Mouse (Mus musculus): ENCODE results near the gene Smarcc2. TPM values are rescaled to one million over a fixed set of nuclear protein-coding genes. Genes with fewer than 3 reads are reported as not detected.

The Smarcc2 gene
- polyA plus RNA-seq, 1 experiment from 2014 or later: 57.5 TPM

- Histone ChIP-seq H3K27me3 (ENCODE audit: control insufficient read depth, insufficient read depth, low read length) (no peaks in the 10 kb centered on the region), H3K4me1 (ENCODE audit: control insufficient read depth, insufficient read depth, low read length) (peaks cover 55% of the 10 kb centered on the region), H3K4me3 (ENCODE audit: low read length) (peak within 1 kb of the TSS; percentile 75), H3K4me2 (ENCODE audit: low read depth, low read length) (peak within 1 kb of the TSS; percentile 78), H3K36me3 (ENCODE audit: control insufficient read depth, insufficient read depth) (peaks cover 26% of the 10 kb centered on the region), H3K27ac (ENCODE audit: low read length) (peak within 1 kb of the TSS; percentile 99), H3K9me3 (replicated peaks; ENCODE audit: control insufficient read depth, low read length) (no peaks in the 10 kb centered on the region), H3K9ac (ENCODE audit: low read length) (peak within 1 kb of the TSS; percentile 88)
- peak; percentile 86 for ATAC-seq (replicated peaks; ENCODE audit: extremely low read depth, insufficient read depth, low FRiP score)
- WGBS: under 1% methylated on average over 45 of the region's 45 CpGs
Measured at GRCm38 (mm10) chr10:128493695-128494666, 34.9 kb downstream of the Smarcc2 start, which contains the start of gene Myl6. Myl6 (minus strand) TSS chr10:128494145.

GRCm38 (mm10) chr10:128494667-128495245 lies 35.7 kb downstream of the Smarcc2 start:
- 39% methylated on average over 11 of the region's 11 CpGs for WGBS
- no peak for ATAC-seq (replicated peaks; ENCODE audit: extremely low read depth, insufficient read depth, low FRiP score)
- Histone ChIP-seq H3K27ac (ENCODE audit: low read length) (peak overlapping the region; percentile 99), H3K4me3 (ENCODE audit: low read length) (peak overlapping the region; percentile 75), H3K9ac (ENCODE audit: low read length) (peak overlapping the region; percentile 88), H3K27me3 (ENCODE audit: control insufficient read depth, insufficient read depth, low read length) (no peaks in the 10 kb centered on the region), H3K4me1 (ENCODE audit: control insufficient read depth, insufficient read depth, low read length) (peaks cover 52% of the 10 kb centered on the region), H3K36me3 (ENCODE audit: control insufficient read depth, insufficient read depth) (peaks cover 21% of the 10 kb centered on the region), H3K4me2 (ENCODE audit: low read depth, low read length) (peak overlapping the region; percentile 71), H3K9me3 (replicated peaks; ENCODE audit: control insufficient read depth, low read length) (no peaks in the 10 kb centered on the region)

- 69% methylated on average over 2 of the region's 2 CpGs for WGBS
- H3K9ac ChIP-seq (ENCODE audit: low read length): peak overlapping the region; percentile 88
- peaks cover 15% of the 10 kb centered on the region for H3K36me3 ChIP-seq (ENCODE audit: control insufficient read depth, insufficient read depth)
- H3K9me3 ChIP-seq (replicated peaks; ENCODE audit: control insufficient read depth, low read length): no peaks in the 10 kb centered on the region
- peaks cover 47% of the 10 kb centered on the region for H3K4me1 ChIP-seq (ENCODE audit: control insufficient read depth, insufficient read depth, low read length)
- peak overlapping the region; percentile 71 for H3K4me2 ChIP-seq (ENCODE audit: low read depth, low read length)
- peak overlapping the region; percentile 75 for H3K4me3 ChIP-seq (ENCODE audit: low read length)
- ATAC-seq (replicated peaks; ENCODE audit: extremely low read depth, insufficient read depth, low FRiP score): no peak
- peak overlapping the region; percentile 99 for H3K27ac ChIP-seq (ENCODE audit: low read length)
- no peaks in the 10 kb centered on the region for H3K27me3 ChIP-seq (ENCODE audit: control insufficient read depth, insufficient read depth, low read length)
Measured at GRCm38 (mm10) chr10:128495270-128495669, 36.2 kb downstream of the Smarcc2 start.

GRCm38 (mm10) chr10:128495903-128496302 lies 36.9 kb downstream of the Smarcc2 start:
- 71% methylated on average over 4 of the region's 4 CpGs for WGBS
- Histone ChIP-seq H3K4me2 (ENCODE audit: low read depth, low read length) (no peak overlapping the region), H3K4me3 (ENCODE audit: low read length) (no peak overlapping the region), H3K9me3 (replicated peaks; ENCODE audit: control insufficient read depth, low read length) (no peaks in the 10 kb centered on the region), H3K9ac (ENCODE audit: low read length) (peak overlapping the region; percentile 28; the same call in 1 of the 2 replicates), H3K4me1 (ENCODE audit: control insufficient read depth, insufficient read depth, low read length) (peaks cover 40% of the 10 kb centered on the region), H3K27ac (ENCODE audit: low read length) (peak overlapping the region; percentile 61), H3K36me3 (ENCODE audit: control insufficient read depth, insufficient read depth) (peaks cover 10% of the 10 kb centered on the region), H3K27me3 (ENCODE audit: control insufficient read depth, insufficient read depth, low read length) (no peaks in the 10 kb centered on the region)
- no peak for ATAC-seq (replicated peaks; ENCODE audit: extremely low read depth, insufficient read depth, low FRiP score)

- H3K27me3 ChIP-seq (ENCODE audit: control insufficient read depth, insufficient read depth, low read length): no peaks in the 10 kb centered on the region
- H3K9me3 ChIP-seq (replicated peaks; ENCODE audit: control insufficient read depth, low read length): no peaks in the 10 kb centered on the region
- peak overlapping the region; percentile 61 for H3K27ac ChIP-seq (ENCODE audit: low read length)
- H3K36me3 ChIP-seq (ENCODE audit: control insufficient read depth, insufficient read depth): peaks cover 4% of the 10 kb centered on the region
- peaks cover 34% of the 10 kb centered on the region for H3K4me1 ChIP-seq (ENCODE audit: control insufficient read depth, insufficient read depth, low read length)
- no peak overlapping the region for H3K4me2 ChIP-seq (ENCODE audit: low read depth, low read length)
- ATAC-seq (replicated peaks; ENCODE audit: extremely low read depth, insufficient read depth, low FRiP score): no peak
- no peak overlapping the region for H3K4me3 ChIP-seq (ENCODE audit: low read length)
- WGBS: 20% methylated on average over 6 of the region's 6 CpGs
- peak overlapping the region; percentile 28; the same call in 1 of the 2 replicates for H3K9ac ChIP-seq (ENCODE audit: low read length)
Measured at GRCm38 (mm10) chr10:128496509-128497077, 37.5 kb downstream of the Smarcc2 start.

GRCm38 (mm10) chr10:128497134-128497737 lies 38.2 kb downstream of the Smarcc2 start:
- no peak overlapping the region for H3K9ac ChIP-seq (ENCODE audit: low read length)
- no peak for ATAC-seq (replicated peaks; ENCODE audit: extremely low read depth, insufficient read depth, low FRiP score)
- peaks cover 29% of the 10 kb centered on the region for H3K4me1 ChIP-seq (ENCODE audit: control insufficient read depth, insufficient read depth, low read length)
- no peaks in the 10 kb centered on the region for H3K36me3 ChIP-seq (ENCODE audit: control insufficient read depth, insufficient read depth)
- no peak overlapping the region for H3K4me2 ChIP-seq (ENCODE audit: low read depth, low read length)
- no peaks in the 10 kb centered on the region for H3K27me3 ChIP-seq (ENCODE audit: control insufficient read depth, insufficient read depth, low read length)
- H3K4me3 ChIP-seq (ENCODE audit: low read length): no peak overlapping the region
- WGBS: 47% methylated on average over 6 of the region's 6 CpGs
- no peak overlapping the region for H3K27ac ChIP-seq (ENCODE audit: low read length)
- H3K9me3 ChIP-seq (replicated peaks; ENCODE audit: control insufficient read depth, low read length): no peaks in the 10 kb centered on the region

GRCm38 (mm10) chr10:128498590-128498989 lies 39.5 kb downstream of the Smarcc2 start, which contains the start of gene Myl6b:
Myl6b (minus strand) TSS chr10:128498685.
- peak within 1 kb of the TSS; percentile 74 for H3K4me3 ChIP-seq (ENCODE audit: low read length)
- H3K27me3 ChIP-seq (ENCODE audit: control insufficient read depth, insufficient read depth, low read length): no peaks in the 10 kb centered on the region
- 2% methylated on average over 27 of the region's 27 CpGs for WGBS
- no peaks in the 10 kb centered on the region for H3K9me3 ChIP-seq (replicated peaks; ENCODE audit: control insufficient read depth, low read length)
- H3K36me3 ChIP-seq (ENCODE audit: control insufficient read depth, insufficient read depth): no peaks in the 10 kb centered on the region
- ATAC-seq (replicated peaks; ENCODE audit: extremely low read depth, insufficient read depth, low FRiP score): peak; percentile 90
- H3K4me1 ChIP-seq (ENCODE audit: control insufficient read depth, insufficient read depth, low read length): peaks cover 29% of the 10 kb centered on the region
- H3K27ac ChIP-seq (ENCODE audit: low read length): peak within 1 kb of the TSS; percentile 97
- H3K4me2 ChIP-seq (ENCODE audit: low read depth, low read length): peak within 1 kb of the TSS; percentile 77
- H3K9ac ChIP-seq (ENCODE audit: low read length): peak within 1 kb of the TSS; percentile 81

GRCm38 (mm10) chr10:128499116-128499671 lies 40.1 kb downstream of the Smarcc2 start:
- H3K4me3 ChIP-seq (ENCODE audit: low read length): peak overlapping the region; percentile 74
- peak overlapping the region; percentile 97 for H3K27ac ChIP-seq (ENCODE audit: low read length)
- H3K4me1 ChIP-seq (ENCODE audit: control insufficient read depth, insufficient read depth, low read length): peaks cover 32% of the 10 kb centered on the region
- 1% methylated on average over 21 of the region's 21 CpGs for WGBS
- no peaks in the 10 kb centered on the region for H3K27me3 ChIP-seq (ENCODE audit: control insufficient read depth, insufficient read depth, low read length)
- peak; percentile 23 for ATAC-seq (replicated peaks; ENCODE audit: extremely low read depth, insufficient read depth, low FRiP score)
- peak overlapping the region; percentile 77 for H3K4me2 ChIP-seq (ENCODE audit: low read depth, low read length)
- H3K9me3 ChIP-seq (replicated peaks; ENCODE audit: control insufficient read depth, low read length): no peaks in the 10 kb centered on the region
- no peaks in the 10 kb centered on the region for H3K36me3 ChIP-seq (ENCODE audit: control insufficient read depth, insufficient read depth)
- peak overlapping the region; percentile 81 for H3K9ac ChIP-seq (ENCODE audit: low read length)

Measured in heart, embryonic 16.5 days (tissue).